Mouse (Mus musculus): ENCODE data around the gene Cyb5d2. TPM values are rescaled to one million over a fixed set of nuclear protein-coding genes. Genes with fewer than 3 reads are reported as not detected.
"Not testable (repeated sequence)": the region's sequence is repeated elsewhere in the genome, so short reads cannot be mapped to it uniquely, and the experiment has no call there.

Cyb5d2 gene
- polyA plus RNA-seq, 1 experiment from 2014 or later: 7.7 TPM

GRCm38 (mm10) chr11:72804586-72804985 lies 8.6 kb upstream of the Cyb5d2 start:
- Histone ChIP-seq H3K4me2 (no peak overlapping the region), H3K9me3 (no peaks in the 10 kb centered on the region), H3K9ac (no peak overlapping the region), H3K27me3 (replicated peaks) (no peaks in the 10 kb centered on the region), H3K4me1 (peaks cover 4% of the 10 kb centered on the region), H3K36me3 (replicated peaks) (no peaks in the 10 kb centered on the region), H3K27ac (no peak overlapping the region), H3K4me3 (no peak overlapping the region)
- ATAC-seq (replicated peaks): no peak

- Histone ChIP-seq H3K9me3 (no peaks in the 10 kb centered on the region), H3K4me3 (no peak overlapping the region), H3K36me3 (replicated peaks) (no peaks in the 10 kb centered on the region), H3K9ac (no peak overlapping the region), H3K27ac (no peak overlapping the region), H3K27me3 (replicated peaks) (no peaks in the 10 kb centered on the region), H3K4me1 (peaks cover 13% of the 10 kb centered on the region), H3K4me2 (no peak overlapping the region)
- 80% methylated on average over 3 of the region's 3 CpGs for WGBS
- no peak for ATAC-seq (replicated peaks)
Observed at GRCm38 (mm10) chr11:72803038-72803437, 7.1 kb upstream of the Cyb5d2 start.

GRCm38 (mm10) chr11:72801182-72801581 lies 5.2 kb upstream of the Cyb5d2 start:
- Histone ChIP-seq H3K9ac (no peak overlapping the region), H3K36me3 (replicated peaks) (no peaks in the 10 kb centered on the region)
- no peak for ATAC-seq (replicated peaks)

GRCm38 (mm10) chr11:72798112-72798511 lies 2.2 kb upstream of the Cyb5d2 start:
- no peak for ATAC-seq (replicated peaks)
- no peak overlapping the region for H3K4me3 ChIP-seq
- H3K27me3 ChIP-seq (replicated peaks): no peaks in the 10 kb centered on the region
- no peak overlapping the region for H3K9ac ChIP-seq
- peaks cover 31% of the 10 kb centered on the region for H3K4me1 ChIP-seq
- no peak overlapping the region for H3K27ac ChIP-seq
- no peak overlapping the region for H3K4me2 ChIP-seq
- H3K9me3 ChIP-seq: no peaks in the 10 kb centered on the region
- no peaks in the 10 kb centered on the region for H3K36me3 ChIP-seq (replicated peaks)

More at GRCm38 (mm10) chr11:72801182-72801581, 5.2 kb upstream of the Cyb5d2 start:
- H3K27me3 ChIP-seq (replicated peaks): no peaks in the 10 kb centered on the region
- H3K4me3 ChIP-seq: no peak overlapping the region
- no peaks in the 10 kb centered on the region for H3K9me3 ChIP-seq
- H3K4me2 ChIP-seq: no peak overlapping the region
- H3K4me1 ChIP-seq: peaks cover 25% of the 10 kb centered on the region
- no peak overlapping the region for H3K27ac ChIP-seq

GRCm38 (mm10) chr11:72796773-72797338 lies 914 bp upstream of the Cyb5d2 start:
- Histone ChIP-seq H3K4me1 (peaks cover 31% of the 10 kb centered on the region), H3K9ac (peak overlapping the region; percentile 86), H3K4me2 (peak overlapping the region; percentile 89), H3K9me3 (no peaks in the 10 kb centered on the region), H3K27me3 (replicated peaks) (no peaks in the 10 kb centered on the region), H3K36me3 (replicated peaks) (no peaks in the 10 kb centered on the region), H3K27ac (no peak overlapping the region), H3K4me3 (peak overlapping the region; percentile 96)
- WGBS: 19% methylated on average over 10 of the region's 10 CpGs
- ATAC-seq (replicated peaks): no peak

GRCm38 (mm10) chr11:72796296-72796687 lies 350 bp upstream of the Cyb5d2 start:
- no peak; the same call in 1 of the 2 replicates for ATAC-seq (replicated peaks)
- peaks cover 31% of the 10 kb centered on the region for H3K4me1 ChIP-seq
- WGBS: under 1% methylated on average over 42 of the region's 42 CpGs
- peak overlapping the region; percentile 96 for H3K4me3 ChIP-seq
- peak overlapping the region; percentile 89 for H3K4me2 ChIP-seq
- H3K9ac ChIP-seq: peak overlapping the region; percentile 86
- peak overlapping the region; percentile 91 for H3K27ac ChIP-seq
- no peaks in the 10 kb centered on the region for H3K9me3 ChIP-seq
- H3K36me3 ChIP-seq (replicated peaks): no peaks in the 10 kb centered on the region
- H3K27me3 ChIP-seq (replicated peaks): no peaks in the 10 kb centered on the region

GRCm38 (mm10) chr11:72795149-72795454 lies 840 bp downstream of the Cyb5d2 start:
- 18% methylated on average over 14 of the region's 14 CpGs for WGBS
- Histone ChIP-seq H3K27ac (peak overlapping the region; percentile 91), H3K4me3 (peak overlapping the region; percentile 96), H3K9ac (peak overlapping the region; percentile 86), H3K9me3 (no peaks in the 10 kb centered on the region), H3K36me3 (replicated peaks) (no peaks in the 10 kb centered on the region), H3K4me2 (peak overlapping the region; percentile 89), H3K4me1 (peaks cover 31% of the 10 kb centered on the region), H3K27me3 (replicated peaks) (no peaks in the 10 kb centered on the region)
- ATAC-seq (replicated peaks): peak; percentile 65

- H3K27ac ChIP-seq: no peak overlapping the region
- no peak overlapping the region for H3K9ac ChIP-seq
- H3K36me3 ChIP-seq (replicated peaks): no peaks in the 10 kb centered on the region
- no peaks in the 10 kb centered on the region for H3K27me3 ChIP-seq (replicated peaks)
- H3K4me1 ChIP-seq: peaks cover 12% of the 10 kb centered on the region
- no peak overlapping the region for H3K4me3 ChIP-seq
- no peaks in the 10 kb centered on the region for H3K9me3 ChIP-seq
- no peak overlapping the region for H3K4me2 ChIP-seq
- ATAC-seq (replicated peaks): no peak
Observed at GRCm38 (mm10) chr11:72792033-72792432, 3.9 kb downstream of the Cyb5d2 start.

GRCm38 (mm10) chr11:72782503-72782902 lies 13.4 kb downstream of the Cyb5d2 start:
- Histone ChIP-seq H3K27me3 (replicated peaks) (no peaks in the 10 kb centered on the region), H3K9me3 (no peaks in the 10 kb centered on the region), H3K9ac (no peak overlapping the region), H3K4me1 (no peaks in the 10 kb centered on the region), H3K4me3 (no peak overlapping the region), H3K36me3 (replicated peaks) (no peaks in the 10 kb centered on the region), H3K27ac (no peak overlapping the region), H3K4me2 (no peak overlapping the region)
- WGBS: 81% methylated on average over 3 of the region's 3 CpGs
- ATAC-seq (replicated peaks): no peak

GRCm38 (mm10) chr11:72782103-72782502 lies 13.8 kb downstream of the Cyb5d2 start:
- ATAC-seq (replicated peaks): no peak
- no peak overlapping the region for H3K4me3 ChIP-seq
- H3K9ac ChIP-seq: no peak overlapping the region
- no peaks in the 10 kb centered on the region for H3K27me3 ChIP-seq (replicated peaks)
- H3K36me3 ChIP-seq (replicated peaks): no peaks in the 10 kb centered on the region
- no peaks in the 10 kb centered on the region for H3K9me3 ChIP-seq
- no peak overlapping the region for H3K27ac ChIP-seq
- WGBS: 72% methylated on average over 2 of the region's 2 CpGs
- H3K4me1 ChIP-seq: no peaks in the 10 kb centered on the region
- no peak overlapping the region for H3K4me2 ChIP-seq

- no peak overlapping the region for H3K4me2 ChIP-seq
- H3K9ac ChIP-seq: no peak overlapping the region
- no peak for ATAC-seq (replicated peaks)
- no peaks in the 10 kb centered on the region for H3K9me3 ChIP-seq
- H3K4me1 ChIP-seq: no peaks in the 10 kb centered on the region
- H3K27ac ChIP-seq: no peak overlapping the region
- no peak overlapping the region for H3K4me3 ChIP-seq
- H3K27me3 ChIP-seq (replicated peaks): no peaks in the 10 kb centered on the region
- H3K36me3 ChIP-seq (replicated peaks): no peaks in the 10 kb centered on the region
Observed at GRCm38 (mm10) chr11:72778957-72779356, 17.0 kb downstream of the Cyb5d2 start.

GRCm38 (mm10) chr11:72772611-72773010 lies 23.3 kb downstream of the Cyb5d2 start:
- not testable (repeated sequence) for H3K9ac ChIP-seq; ATAC-seq (replicated peaks)

GRCm38 (mm10) chr11:72771461-72771860 lies 24.5 kb downstream of the Cyb5d2 start:
- no peak overlapping the region for H3K9ac ChIP-seq
- no peaks in the 10 kb centered on the region for H3K4me1 ChIP-seq
- ATAC-seq (replicated peaks): no peak
- WGBS: 79% methylated on average over 4 of the region's 4 CpGs
- H3K27ac ChIP-seq: no peak overlapping the region
- H3K9me3 ChIP-seq: no peaks in the 10 kb centered on the region
- H3K4me3 ChIP-seq: no peak overlapping the region
- no peak overlapping the region for H3K4me2 ChIP-seq
- H3K36me3 ChIP-seq (replicated peaks): peaks cover 13% of the 10 kb centered on the region
- no peaks in the 10 kb centered on the region for H3K27me3 ChIP-seq (replicated peaks)

More at GRCm38 (mm10) chr11:72772611-72773010, 23.3 kb downstream of the Cyb5d2 start:
- H3K27me3 ChIP-seq (replicated peaks); H3K4me1 ChIP-seq; H3K9me3 ChIP-seq; H3K27ac ChIP-seq; H3K4me3 ChIP-seq; H3K4me2 ChIP-seq: not testable (repeated sequence)
- peaks cover 10% of the 10 kb centered on the region for H3K36me3 ChIP-seq (replicated peaks)
- 24% methylated on average over 1 of the region's 1 CpGs for WGBS
